Mouse (Mus musculus) liver, embryonic 13.5 days (tissue): ENCODE measurements at regions not wholly inside any gene's neighbourhood (a gene's known extent, or its start where the extent isn't known, plus 50 kb on each side); places are given as distances from the start of the nearest gene placed in this dataset.

Experiments used
- ATAC-seq: fragments of 200-750 bp; cut with Nextera tagmentation; 2 replicates; pipeline ENCODE4 v1.8.0; 2017; ENCODE audit warnings: low read depth, mild to moderate bottlenecking, moderate number of reproducible peaks, moderate library complexity
- DNase-seq: peaks from one replicate; pipeline ENCODE4 v3.0.0; 2022
- H3K27ac ChIP-seq: fragments of 300-500 bp; sonication (generic); 2 replicates; pipeline ENCODE4 v1.5.1; 2015; ENCODE audit warnings: moderate library complexity, mild to moderate bottlenecking, inconsistent platforms
- H3K27me3 ChIP-seq: fragments of 300-500 bp; sonication (generic); 2 replicates; pipeline ENCODE4 v1.6.1; 2015; ENCODE audit warnings: mild to moderate bottlenecking, inconsistent platforms
- H3K36me3 ChIP-seq: fragments of 300-500 bp; sonication (generic); 2 replicates; pipeline ENCODE4 v1.6.1; 2015; ENCODE audit warnings: mild to moderate bottlenecking, inconsistent platforms
- H3K4me1 ChIP-seq: fragments of 300-500 bp; sonication (generic); replicated peaks from 2 replicates; pipeline ENCODE4 v1.6.1; 2015; ENCODE audit warnings: inconsistent platforms
- H3K4me2 ChIP-seq: fragments of 300-500 bp; sonication (generic); 2 replicates; pipeline ENCODE4 v1.6.1; 2015; ENCODE audit warnings: inconsistent platforms, mild to moderate bottlenecking, moderate library complexity
- H3K4me3 ChIP-seq: fragments of 300-500 bp; sonication (generic); replicated peaks from 2 replicates; pipeline ENCODE4 v1.5.1; 2015; ENCODE audit warnings: mild to moderate bottlenecking, inconsistent platforms
- H3K9ac ChIP-seq: fragments of 300-500 bp; sonication (generic); 2 replicates; pipeline ENCODE4 v1.6.1; 2015; ENCODE audit warnings: mild to moderate bottlenecking, inconsistent platforms
- H3K9me3 ChIP-seq: fragments of 300-500 bp; sonication (generic); replicated peaks from 2 replicates; pipeline ENCODE4 v1.6.1; 2016; ENCODE audit warnings: inconsistent platforms
- WGBS: fragments of 180-500 bp; shearing (Covaris S2); methylation state at CpG from one replicate; pipeline ENCODE4 v1.1.7; 2015; ENCODE audit not compliant: insufficient replicate concordance; 5-methylcytosine and 5-hydroxymethylcytosine counted together

GRCm38 (mm10) chr7:68908401-68908834 lies 159.4 kb upstream of the Arrdc4 start:
- Histone ChIP-seq H3K27ac (no peak overlapping the region), H3K4me3 (no peak overlapping the region), H3K9ac (no peak overlapping the region), H3K36me3 (no peaks in the 10 kb centered on the region), H3K27me3 (no peaks in the 10 kb centered on the region), H3K9me3 (no peaks in the 10 kb centered on the region), H3K4me1 (no peaks in the 10 kb centered on the region), H3K4me2 (no peak overlapping the region)
- no peak for ATAC-seq
- no peak for DNase-seq
- 43% methylated on average over 1 of the region's 1 CpGs for WGBS

GRCm38 (mm10) chr7:68907867-68908266 lies 158.8 kb upstream of the Arrdc4 start:
- H3K27me3 ChIP-seq: no peaks in the 10 kb centered on the region
- WGBS: 62% methylated on average over 7 of the region's 7 CpGs
- no peaks in the 10 kb centered on the region for H3K9me3 ChIP-seq
- no peak overlapping the region for H3K4me3 ChIP-seq
- no peak for DNase-seq
- H3K27ac ChIP-seq: no peak overlapping the region
- H3K4me1 ChIP-seq: no peaks in the 10 kb centered on the region
- no peaks in the 10 kb centered on the region for H3K36me3 ChIP-seq
- no peak for ATAC-seq
- H3K9ac ChIP-seq: no peak overlapping the region
- no peak overlapping the region for H3K4me2 ChIP-seq

- Histone ChIP-seq H3K27me3 (no peaks in the 10 kb centered on the region), H3K9ac (no peak overlapping the region), H3K27ac (no peak overlapping the region), H3K4me3 (no peak overlapping the region), H3K4me2 (no peak overlapping the region), H3K4me1 (no peaks in the 10 kb centered on the region), H3K9me3 (no peaks in the 10 kb centered on the region), H3K36me3 (no peaks in the 10 kb centered on the region)
- DNase-seq: no peak
- ATAC-seq: no peak
- 75% methylated on average over 8 of the region's 8 CpGs for WGBS
Observed at GRCm38 (mm10) chr7:68906771-68907395, 157.8 kb upstream of the Arrdc4 start.

GRCm38 (mm10) chr7:68905793-68906192 lies 156.8 kb upstream of the Arrdc4 start:
- H3K9ac ChIP-seq: no peak overlapping the region
- no peaks in the 10 kb centered on the region for H3K9me3 ChIP-seq
- DNase-seq (no peak), ATAC-seq (no peak)
- H3K4me1 ChIP-seq: no peaks in the 10 kb centered on the region
- no peak overlapping the region for H3K27ac ChIP-seq
- WGBS: 65% methylated on average over 4 of the region's 4 CpGs
- no peaks in the 10 kb centered on the region for H3K27me3 ChIP-seq
- no peaks in the 10 kb centered on the region for H3K36me3 ChIP-seq
- no peak overlapping the region for H3K4me3 ChIP-seq
- no peak overlapping the region for H3K4me2 ChIP-seq

- no peaks in the 10 kb centered on the region for H3K4me1 ChIP-seq
- DNase-seq (no peak), ATAC-seq (no peak)
- no peak overlapping the region for H3K4me2 ChIP-seq
- no peaks in the 10 kb centered on the region for H3K27me3 ChIP-seq
- no peak overlapping the region for H3K4me3 ChIP-seq
- H3K9me3 ChIP-seq: no peaks in the 10 kb centered on the region
- no peak overlapping the region for H3K9ac ChIP-seq
- no peaks in the 10 kb centered on the region for H3K36me3 ChIP-seq
- no peak overlapping the region for H3K27ac ChIP-seq
Observed at GRCm38 (mm10) chr7:68886173-68886572, 137.1 kb upstream of the Arrdc4 start.

GRCm38 (mm10) chr7:68873008-68873407 lies 124.0 kb upstream of the Arrdc4 start:
- Histone ChIP-seq H3K27me3 (no peaks in the 10 kb centered on the region), H3K4me3 (no peak overlapping the region), H3K27ac (no peak overlapping the region), H3K4me2 (no peak overlapping the region), H3K36me3 (no peaks in the 10 kb centered on the region), H3K9me3 (no peaks in the 10 kb centered on the region), H3K9ac (no peak overlapping the region), H3K4me1 (no peaks in the 10 kb centered on the region)
- DNase-seq: no peak
- 58% methylated on average over 5 of the region's 5 CpGs for WGBS
- no peak for ATAC-seq

GRCm38 (mm10) chr7:68864322-68865031 lies 115.4 kb upstream of the Arrdc4 start:
- Histone ChIP-seq H3K4me1 (no peaks in the 10 kb centered on the region), H3K4me3 (no peak overlapping the region), H3K9ac (no peak overlapping the region), H3K27ac (no peak overlapping the region), H3K4me2 (no peak overlapping the region), H3K27me3 (no peaks in the 10 kb centered on the region), H3K36me3 (no peaks in the 10 kb centered on the region), H3K9me3 (no peaks in the 10 kb centered on the region)
- ATAC-seq: no peak
- no peak for DNase-seq
- WGBS: 47% methylated on average over 7 of the region's 7 CpGs

- Histone ChIP-seq H3K9me3 (no peaks in the 10 kb centered on the region), H3K27ac (no peak overlapping the region), H3K4me2 (no peak overlapping the region), H3K27me3 (no peaks in the 10 kb centered on the region), H3K4me3 (no peak overlapping the region), H3K4me1 (no peaks in the 10 kb centered on the region), H3K36me3 (no peaks in the 10 kb centered on the region), H3K9ac (no peak overlapping the region)
- no peak for ATAC-seq
- 53% methylated on average over 2 of the region's 2 CpGs for WGBS
- DNase-seq: no peak
Observed at GRCm38 (mm10) chr7:68858471-68859210, 109.6 kb upstream of the Arrdc4 start.

- Histone ChIP-seq H3K27me3 (no peaks in the 10 kb centered on the region), H3K9me3 (no peaks in the 10 kb centered on the region), H3K9ac (no peak overlapping the region), H3K4me1 (no peaks in the 10 kb centered on the region), H3K36me3 (no peaks in the 10 kb centered on the region), H3K4me2 (no peak overlapping the region), H3K4me3 (no peak overlapping the region), H3K27ac (no peak overlapping the region)
- no peak for DNase-seq
- 34% methylated on average over 3 of the region's 3 CpGs for WGBS
- ATAC-seq: no peak
Observed at GRCm38 (mm10) chr7:68851981-68852575, 103.0 kb upstream of the Arrdc4 start.

GRCm38 (mm10) chr7:68844606-68845005 lies 95.6 kb upstream of the Arrdc4 start:
- Histone ChIP-seq H3K9me3 (no peaks in the 10 kb centered on the region), H3K27ac (no peak overlapping the region), H3K27me3 (no peaks in the 10 kb centered on the region), H3K4me3 (no peak overlapping the region), H3K9ac (no peak overlapping the region), H3K4me1 (no peaks in the 10 kb centered on the region), H3K4me2 (no peak overlapping the region), H3K36me3 (no peaks in the 10 kb centered on the region)
- 44% methylated on average over 7 of the region's 7 CpGs for WGBS
- ATAC-seq (no peak), DNase-seq (no peak)

- no peak overlapping the region for H3K9ac ChIP-seq
- no peak overlapping the region for H3K27ac ChIP-seq
- DNase-seq (no peak), ATAC-seq (no peak)
- WGBS: 20% methylated on average over 4 of the region's 4 CpGs
- H3K4me2 ChIP-seq: no peak overlapping the region
- H3K27me3 ChIP-seq: no peaks in the 10 kb centered on the region
- H3K36me3 ChIP-seq: no peaks in the 10 kb centered on the region
- no peaks in the 10 kb centered on the region for H3K4me1 ChIP-seq
- no peak overlapping the region for H3K4me3 ChIP-seq
- H3K9me3 ChIP-seq: no peaks in the 10 kb centered on the region
Observed at GRCm38 (mm10) chr7:68843374-68843773, 94.3 kb upstream of the Arrdc4 start.
